ENCODE assay signal across 14 mouse cellular contexts in genomic region chr16:20700036-20700435, GRCm38 (mm10). TPM values are rescaled to one million over a fixed set of nuclear protein-coding genes. Genes with fewer than 3 reads are reported as not detected.
A peak's percentile ranks its signal among the peaks of the same experiment; 100 is the strongest.
DNase-seq lines count a peak whose midpoint lies in the region; ATAC-seq and TF ChIP-seq lines count a peak whose summit lies in the region.
"Had no signal": no experiment of that assay in that cellular context is flagged by ENCODE, and none has a peak within 500 bp of the region (broad histone marks: within the 10 kb centered on the region; RNA-seq: fewer than 3 reads in every experiment).

No protein-coding gene starts in this region.

- no peak for ATAC-seq in forebrain, postnatal 0 days
- no peak for ATAC-seq in hindbrain, embryonic 14.5 days (ENCODE audit: low FRiP score)
- ATAC-seq in intestine, postnatal 0 days = no peak
- no peak for ATAC-seq in stomach, postnatal 0 days (ENCODE audit: low FRiP score, low TSS enrichment)
- ATAC-seq: liver, postnatal 0 days had no signal

- WGBS in forebrain, embryonic 10.5 days = 32% methylated on average over 5 of the region's 5 CpGs
- WGBS in forebrain, postnatal 0 days = 38% methylated on average over 5 of the region's 5 CpGs
- WGBS in cerebellum, adult 2 months = 12% methylated on average over 5 of the region's 5 CpGs
- 36% methylated on average over 5 of the region's 5 CpGs for WGBS in hindbrain, embryonic 14.5 days
- 64% methylated on average over 5 of the region's 5 CpGs for WGBS in intestine, postnatal 0 days
- 73% methylated on average over 5 of the region's 5 CpGs for WGBS in stomach, postnatal 0 days

- H3K36me3 ChIP-seq in forebrain, embryonic 10.5 days (replicated peaks) = peaks cover 34% of the 10 kb centered on the region
- peaks cover 35% of the 10 kb centered on the region for H3K36me3 ChIP-seq in forebrain, postnatal 0 days (ENCODE audit: insufficient read depth)
- H3K36me3 ChIP-seq in hindbrain, embryonic 14.5 days (replicated peaks; ENCODE audit: control insufficient read depth, insufficient read depth) = peaks cover 39% of the 10 kb centered on the region
- peaks cover 13% of the 10 kb centered on the region for H3K36me3 ChIP-seq in intestine, postnatal 0 days (ENCODE audit: control insufficient read depth, insufficient read depth)
- peaks cover 3% of the 10 kb centered on the region; the same call in 1 of the 2 replicates for H3K36me3 ChIP-seq in stomach, postnatal 0 days (ENCODE audit: control insufficient read depth, insufficient read depth, low read length)

- no peak for DNase-seq in forebrain, embryonic 10.5 days (ENCODE audit: extremely low spot score, low spot score)
- DNase-seq in forebrain, postnatal 0 days = no peak
- peak; percentile 11 to 37 for DNase-seq in layer of hippocampus, postnatal 14 days (ENCODE audit: low spot score in 2 of 2)
- DNase-seq in layer of hippocampus, postnatal 36 days = no peak
- DNase-seq in cerebellum, adult 2 months = peak; percentile 76 to 84
- DNase-seq in hindbrain, embryonic 14.5 days (ENCODE audit: low spot score) = no peak
- no peak for DNase-seq in stomach, postnatal 0 days (ENCODE audit: low spot score)
- DNase-seq: heart, adult 2 months; liver, postnatal 0 days; retina, postnatal 1 day had no signal

- H3K27ac ChIP-seq in forebrain, embryonic 10.5 days = peak overlapping the region; percentile 68; the same call in 1 of the 2 replicates
- H3K27ac ChIP-seq in forebrain, postnatal 0 days (ENCODE audit: low read depth, low read length) = no peak overlapping the region
- peak overlapping the region; percentile 89 for H3K27ac ChIP-seq in cerebellum, adult 2 months (ENCODE audit: insufficient read depth, low read length)
- H3K27ac ChIP-seq in hindbrain, embryonic 14.5 days = no peak overlapping the region
- no peak overlapping the region for H3K27ac ChIP-seq in intestine, postnatal 0 days (ENCODE audit: low read depth, low read length)
- H3K27ac ChIP-seq in stomach, postnatal 0 days (replicated peaks) = no peak overlapping the region
- H3K27ac ChIP-seq: embryonic facial prominence, embryonic 15.5 days; heart, adult 2 months; kidney, postnatal 0 days had no signal

- H3K4me2 ChIP-seq in forebrain, postnatal 0 days (ENCODE audit: low read depth) = no peak overlapping the region
- no peak overlapping the region for H3K4me2 ChIP-seq in hindbrain, embryonic 14.5 days (replicated peaks)
- no peak overlapping the region for H3K4me2 ChIP-seq in intestine, postnatal 0 days (replicated peaks; ENCODE audit: low read depth)
- H3K4me2 ChIP-seq in stomach, postnatal 0 days (replicated peaks; ENCODE audit: low read depth) = no peak overlapping the region
- H3K4me2 ChIP-seq: embryonic facial prominence, embryonic 15.5 days had no signal

- no peak overlapping the region for H3K4me3 ChIP-seq in forebrain, embryonic 10.5 days
- H3K4me3 ChIP-seq in forebrain, postnatal 0 days (ENCODE audit: low read depth, low read length) = no peak overlapping the region
- H3K4me3 ChIP-seq in cerebellum, adult 2 months (replicated peaks; ENCODE audit: insufficient read depth, low read depth, low read length) = no peak overlapping the region
- H3K4me3 ChIP-seq in hindbrain, embryonic 14.5 days (replicated peaks; ENCODE audit: low read length) = no peak overlapping the region
- H3K4me3 ChIP-seq in intestine, postnatal 0 days (ENCODE audit: low read depth, low read length) = no peak overlapping the region
- no peak overlapping the region for H3K4me3 ChIP-seq in stomach, postnatal 0 days (ENCODE audit: low read depth, low read length)
- H3K4me3 ChIP-seq: embryonic facial prominence, embryonic 15.5 days; heart, adult 2 months had no signal

- no peak for TF ChIP-seq EP300 in stomach, postnatal 0 days (optimal IDR thresholded peaks at IDR 0.05)

- peaks cover 56% of the 10 kb centered on the region for H3K4me1 ChIP-seq in forebrain, embryonic 10.5 days
- H3K4me1 ChIP-seq in forebrain, postnatal 0 days (ENCODE audit: insufficient read depth) = no peaks in the 10 kb centered on the region
- H3K4me1 ChIP-seq in cerebellum, adult 2 months (ENCODE audit: control insufficient read depth, insufficient read depth, low read length) = peaks cover 35% of the 10 kb centered on the region
- H3K4me1 ChIP-seq in hindbrain, embryonic 14.5 days (replicated peaks; ENCODE audit: control insufficient read depth, insufficient read depth, low read length) = peaks cover 36% of the 10 kb centered on the region
- H3K4me1 ChIP-seq in intestine, postnatal 0 days (replicated peaks; ENCODE audit: control insufficient read depth, insufficient read depth, low read length) = no peaks in the 10 kb centered on the region
- no peaks in the 10 kb centered on the region; the same call in 1 of the 2 replicates for H3K4me1 ChIP-seq in stomach, postnatal 0 days (replicated peaks; ENCODE audit: control insufficient read depth, insufficient read depth)

- no peak for TF ChIP-seq POLR2A in cerebellum, adult 2 months (IDR thresholded peaks at IDR 0.05; ENCODE audit: borderline replicate concordance, insufficient read depth, low read length)

- H3K9me3 ChIP-seq in forebrain, embryonic 10.5 days = no peaks in the 10 kb centered on the region
- no peaks in the 10 kb centered on the region for H3K9me3 ChIP-seq in forebrain, postnatal 0 days (ENCODE audit: low read length)
- no peaks in the 10 kb centered on the region for H3K9me3 ChIP-seq in hindbrain, embryonic 14.5 days (ENCODE audit: control insufficient read depth, low read length)
- no peaks in the 10 kb centered on the region for H3K9me3 ChIP-seq in intestine, postnatal 0 days (ENCODE audit: control insufficient read depth)
- H3K9me3 ChIP-seq in stomach, postnatal 0 days (ENCODE audit: control insufficient read depth, low read length) = no peaks in the 10 kb centered on the region
- H3K9me3 ChIP-seq: embryonic facial prominence, embryonic 15.5 days; G1E had no signal

- no peak overlapping the region for H3K9ac ChIP-seq in forebrain, postnatal 0 days
- 0 out of 2 replicates have a peak overlapping the region, but pooled peaks have one; percentile 9 for H3K9ac ChIP-seq in hindbrain, embryonic 14.5 days
- no peak overlapping the region for H3K9ac ChIP-seq in intestine, postnatal 0 days (ENCODE audit: low read depth, low read length)
- H3K9ac ChIP-seq in stomach, postnatal 0 days (ENCODE audit: low read length) = no peak overlapping the region
- H3K9ac ChIP-seq: embryonic facial prominence, embryonic 15.5 days; liver, postnatal 0 days had no signal

- H3K27me3 ChIP-seq in forebrain, embryonic 10.5 days (ENCODE audit: poor library complexity, severe bottlenecking) = peaks cover 12% of the 10 kb centered on the region
- no peaks in the 10 kb centered on the region for H3K27me3 ChIP-seq in forebrain, postnatal 0 days (ENCODE audit: insufficient read depth, low read length)
- H3K27me3 ChIP-seq in cerebellum, adult 2 months (ENCODE audit: control insufficient read depth, insufficient read depth, low read length) = no peaks in the 10 kb centered on the region
- H3K27me3 ChIP-seq in hindbrain, embryonic 14.5 days (ENCODE audit: control insufficient read depth, insufficient read depth, low read length) = no peaks in the 10 kb centered on the region
- no peaks in the 10 kb centered on the region for H3K27me3 ChIP-seq in intestine, postnatal 0 days (replicated peaks; ENCODE audit: control insufficient read depth, insufficient read depth, low read length)
- no peaks in the 10 kb centered on the region for H3K27me3 ChIP-seq in stomach, postnatal 0 days (ENCODE audit: control insufficient read depth, insufficient read depth, low read length)
- H3K27me3 ChIP-seq: embryonic facial prominence, embryonic 15.5 days had no signal

- TF ChIP-seq CTCF in forebrain, postnatal 0 days (IDR thresholded peaks at IDR 0.05; ENCODE audit: low read depth) = no peak
- no peak for TF ChIP-seq CTCF in cerebellum, adult 2 months (IDR thresholded peaks at IDR 0.05; ENCODE audit: borderline replicate concordance, insufficient read depth, low read depth, low read length)
- TF ChIP-seq CTCF in intestine, postnatal 0 days (IDR thresholded peaks at IDR 0.05; ENCODE audit: low read depth) = no peak
- TF ChIP-seq CTCF in stomach, postnatal 0 days (IDR thresholded peaks at IDR 0.05; ENCODE audit: low read depth) = no peak

RNA-seq across cellular contexts. Expression of gene Fam131a, which starts 7.0 kb away (rescaled TPM):
- polyA plus RNA-seq in forebrain, embryonic 10.5 days (2016; fragmentation: Nextera tagmentation; extraction: Ambion mirVana) = 6.3 and 7.1 TPM in 2 replicates
- 169 and 200 TPM in 2 replicates for total RNA-seq in forebrain, postnatal 0 days (2014; rRNA removed)
- 81.6 and 89.9 TPM in 2 replicates for polyA plus RNA-seq in forebrain, postnatal 0 days (2015; fragmentation: Nextera tagmentation; extraction: Ambion mirVana)
- total RNA-seq in layer of hippocampus, postnatal 14 days (2021) = 100 to 1,000 TPM; 432 to 446 TPM
- 100 to 1,000 TPM; 415 to 465 TPM for total RNA-seq in layer of hippocampus, postnatal 36 days (2021)
- polyA plus RNA-seq in cerebellum, adult 2 months (2012; rRNA removed) = 123 and 137 TPM in 2 replicates
- polyA plus RNA-seq in hindbrain, embryonic 14.5 days (2014; fragmentation: Nextera tagmentation; extraction: Ambion mirVana) = 41.8 and 44.2 TPM in 2 replicates
- polyA plus RNA-seq in intestine, postnatal 0 days (2015; fragmentation: Nextera tagmentation; extraction: Ambion mirVana) = 4.7 and 5.0 TPM in 2 replicates
- polyA plus RNA-seq in stomach, postnatal 0 days (2015; fragmentation: Nextera tagmentation; extraction: Ambion mirVana) = 6.7 and 7.0 TPM in 2 replicates

RNA-seq across cellular contexts. Expression of gene Polr2h, which starts 17.4 kb away (rescaled TPM):
- polyA plus RNA-seq in forebrain, embryonic 10.5 days (2016; fragmentation: Nextera tagmentation; extraction: Ambion mirVana) = 155 and 163 TPM in 2 replicates
- total RNA-seq in forebrain, postnatal 0 days (2014; rRNA removed) = 43.7 and 55.3 TPM in 2 replicates
- polyA plus RNA-seq in forebrain, postnatal 0 days (2015; fragmentation: Nextera tagmentation; extraction: Ambion mirVana) = 87.4 and 103 TPM in 2 replicates
- 10 to 100 TPM; 22.4 to 25.7 TPM for total RNA-seq in layer of hippocampus, postnatal 14 days (2021)
- 10 to 100 TPM; 24.8 to 24.9 TPM for total RNA-seq in layer of hippocampus, postnatal 36 days (2021)
- 38.6 and 41.2 TPM in 2 replicates for polyA plus RNA-seq in cerebellum, adult 2 months (2012; rRNA removed)
- 93.2 and 95.9 TPM in 2 replicates for polyA plus RNA-seq in hindbrain, embryonic 14.5 days (2014; fragmentation: Nextera tagmentation; extraction: Ambion mirVana)
- polyA plus RNA-seq in intestine, postnatal 0 days (2015; fragmentation: Nextera tagmentation; extraction: Ambion mirVana) = 52.9 and 54.2 TPM in 2 replicates
- polyA plus RNA-seq in stomach, postnatal 0 days (2015; fragmentation: Nextera tagmentation; extraction: Ambion mirVana) = 59.5 and 60.4 TPM in 2 replicates

RNA-seq across cellular contexts. Expression of gene Clcn2, which starts 17.5 kb away (rescaled TPM):
- 11.4 and 12.5 TPM in 2 replicates for polyA plus RNA-seq in forebrain, embryonic 10.5 days (2016; fragmentation: Nextera tagmentation; extraction: Ambion mirVana)
- 41.9 and 47.9 TPM in 2 replicates for total RNA-seq in forebrain, postnatal 0 days (2014; rRNA removed)
- polyA plus RNA-seq in forebrain, postnatal 0 days (2015; fragmentation: Nextera tagmentation; extraction: Ambion mirVana) = 10.7 and 14.1 TPM in 2 replicates
- total RNA-seq in layer of hippocampus, postnatal 14 days (2021) = 10 to 100 TPM; 49.9 to 60.4 TPM
- total RNA-seq in layer of hippocampus, postnatal 36 days (2021) = 10 to 100 TPM; 66.0 to 71.3 TPM
- 94.4 and 97.2 TPM in 2 replicates for polyA plus RNA-seq in cerebellum, adult 2 months (2012; rRNA removed)
- polyA plus RNA-seq in hindbrain, embryonic 14.5 days (2014; fragmentation: Nextera tagmentation; extraction: Ambion mirVana) = 28.7 and 32.1 TPM in 2 replicates
- 5.4 and 6.1 TPM in 2 replicates for polyA plus RNA-seq in intestine, postnatal 0 days (2015; fragmentation: Nextera tagmentation; extraction: Ambion mirVana)
- 8.4 and 10.7 TPM in 2 replicates for polyA plus RNA-seq in stomach, postnatal 0 days (2015; fragmentation: Nextera tagmentation; extraction: Ambion mirVana)

RNA-seq across cellular contexts. Expression of gene Eif4g1, which starts 31.9 kb away (rescaled TPM):
- 254 TPM in 2 replicates for polyA plus RNA-seq in forebrain, embryonic 10.5 days (2016; fragmentation: Nextera tagmentation; extraction: Ambion mirVana)
- 223 and 282 TPM in 2 replicates for total RNA-seq in forebrain, postnatal 0 days (2014; rRNA removed)
- polyA plus RNA-seq in forebrain, postnatal 0 days (2015; fragmentation: Nextera tagmentation; extraction: Ambion mirVana) = 89.8 and 111 TPM in 2 replicates
- total RNA-seq in layer of hippocampus, postnatal 14 days (2021) = 100 to 1,000 TPM; 336 to 340 TPM
- 100 to 1,000 TPM; 292 to 299 TPM for total RNA-seq in layer of hippocampus, postnatal 36 days (2021)
- polyA plus RNA-seq in cerebellum, adult 2 months (2012; rRNA removed) = 184 and 193 TPM in 2 replicates
- polyA plus RNA-seq in hindbrain, embryonic 14.5 days (2014; fragmentation: Nextera tagmentation; extraction: Ambion mirVana) = 124 and 130 TPM in 2 replicates
- 97.8 and 106 TPM in 2 replicates for polyA plus RNA-seq in intestine, postnatal 0 days (2015; fragmentation: Nextera tagmentation; extraction: Ambion mirVana)
- 83.8 and 86.1 TPM in 2 replicates for polyA plus RNA-seq in stomach, postnatal 0 days (2015; fragmentation: Nextera tagmentation; extraction: Ambion mirVana)

RNA-seq across cellular contexts. Expression of gene Chrd, which starts 32.9 kb away (rescaled TPM):
- 0.87 and 1.2 TPM in 2 replicates for polyA plus RNA-seq in forebrain, embryonic 10.5 days (2016; fragmentation: Nextera tagmentation; extraction: Ambion mirVana)
- 15.8 and 15.9 TPM in 2 replicates for total RNA-seq in forebrain, postnatal 0 days (2014; rRNA removed)
- 3.4 and 3.6 TPM in 2 replicates for polyA plus RNA-seq in forebrain, postnatal 0 days (2015; fragmentation: Nextera tagmentation; extraction: Ambion mirVana)
- total RNA-seq in layer of hippocampus, postnatal 14 days (2021) = 10 to 100 TPM; 36.4 to 45.8 TPM
- 10 to 100 TPM; 86.1 to 88.4 TPM for total RNA-seq in layer of hippocampus, postnatal 36 days (2021)
- 60.1 and 71.4 TPM in 2 replicates for polyA plus RNA-seq in cerebellum, adult 2 months (2012; rRNA removed)
- polyA plus RNA-seq in hindbrain, embryonic 14.5 days (2014; fragmentation: Nextera tagmentation; extraction: Ambion mirVana) = 5.4 and 7.3 TPM in 2 replicates
- polyA plus RNA-seq in intestine, postnatal 0 days (2015; fragmentation: Nextera tagmentation; extraction: Ambion mirVana) = 2.3 TPM in 2 replicates
- polyA plus RNA-seq in stomach, postnatal 0 days (2015; fragmentation: Nextera tagmentation; extraction: Ambion mirVana) = 2.9 and 3.9 TPM in 2 replicates
- polyA plus RNA-seq: G1E had no signal

Comparison
In these comparisons a context has a peak if more than half of its experiments do, and no peak if none do; other contexts are left out.
1. DNase-seq: peak in layer of hippocampus, postnatal 14 days (2 of 2) and cerebellum, adult 2 months (2 of 2); none in forebrain, embryonic 10.5 days (single experiment), forebrain, postnatal 0 days (single experiment), layer of hippocampus, postnatal 36 days (0 of 2), hindbrain, embryonic 14.5 days (single experiment) and stomach, postnatal 0 days (single experiment).
2. H3K27ac ChIP-seq: peak in forebrain, embryonic 10.5 days (single experiment) and cerebellum, adult 2 months (single experiment); none in forebrain, postnatal 0 days (single experiment), hindbrain, embryonic 14.5 days (single experiment), intestine, postnatal 0 days (single experiment) and stomach, postnatal 0 days (single experiment).